Mouse (Mus musculus) liver, adult 2 months (tissue): ENCODE data around the gene Gpr15. TPM values are rescaled to one million over a fixed set of nuclear protein-coding genes. Genes with fewer than 3 reads are reported as not detected.

ENCODE experiments used
- DNase-seq: peaks from one replicate; pipeline ENCODE4 v3.0.0-alpha.2; 2011; ENCODE audit warnings: low read depth, low spot score; ENCODE audit errors: extremely low read depth
- H3K27ac ChIP-seq: fragments of 200-500 bp; replicated peaks from 2 replicates; pipeline ENCODE4 v1.5.1; 2012; ENCODE audit warnings: low read depth, mild to moderate bottlenecking, control low read depth, inconsistent platforms, low read length; ENCODE audit not compliant: insufficient read depth
- H3K27me3 ChIP-seq: fragments of 200-500 bp; 2 replicates; pipeline ENCODE4 v1.6.1; 2012; ENCODE audit warnings: mild to moderate bottlenecking, moderate library complexity, low read length, inconsistent platforms; ENCODE audit not compliant: control insufficient read depth, insufficient read depth
- H3K36me3 ChIP-seq: fragments of 200-500 bp; 2 replicates; pipeline ENCODE4 v1.6.1; 2012; ENCODE audit warnings: low read length, inconsistent platforms; ENCODE audit not compliant: control insufficient read depth, insufficient read depth
- H3K4me1 ChIP-seq: fragments of 200-500 bp; 2 replicates; pipeline ENCODE4 v1.6.1; 2011; ENCODE audit warnings: low read length; ENCODE audit not compliant: control insufficient read depth, insufficient read depth
- H3K4me3 ChIP-seq: fragments of 200-500 bp; 2 replicates; pipeline ENCODE4 v1.5.1; 2011; ENCODE audit warnings: low read depth, mild to moderate bottlenecking, control low read depth, low read length, moderate library complexity; ENCODE audit not compliant: insufficient read depth
- H3K79me2 ChIP-seq: fragments of 200-500 bp; 2 replicates; pipeline ENCODE4 v1.6.1; 2012; ENCODE audit warnings: inconsistent platforms, mild to moderate bottlenecking, low read length, moderate library complexity; ENCODE audit not compliant: control insufficient read depth, insufficient read depth
- H3K9ac ChIP-seq: fragments of 200-500 bp; 2 replicates; pipeline ENCODE4 v1.6.1; 2012; ENCODE audit warnings: low read depth, mild to moderate bottlenecking, control low read depth, inconsistent platforms, low read length
- CTCF ChIP-seq: fragments of 200-500 bp; IDR thresholded peaks from 2 replicates; pipeline ENCODE4 v1.5.1; 2011; ENCODE audit warnings: low read depth, low read length, control low read depth
- POLR2A ChIP-seq: fragments of 200-500 bp; IDR thresholded peaks from 2 replicates; pipeline ENCODE4 v1.6.1; 2011; ENCODE audit warnings: low read length, control low read depth; ENCODE audit not compliant: insufficient read depth; ENCODE audit errors: extremely low read depth
- WGBS: fragments of 180-500 bp; shearing (Covaris S2); methylation state at CpG from one replicate; pipeline ENCODE4 v1.1.7; 2018; 5-methylcytosine and 5-hydroxymethylcytosine counted together
- polyA plus RNA-seq: library from polyadenylated mRNA; depleted of rRNA; stranded (reverse); fragments of >200 nt; gene quantifications from 2 replicates; pipeline ENCODE4 v1.2.3, GENCODE M21; 2012
- total RNA-seq: library from RNA; depleted of rRNA; stranded (reverse); fragments of >200 nt; gene quantifications from 2 replicates; pipeline ENCODE4 v1.2.3, GENCODE M21; 2014

Gpr15 gene
- total and polyA plus RNA-seq, 2 experiments = 0.10 TPM; not detected in 1

DNA sequence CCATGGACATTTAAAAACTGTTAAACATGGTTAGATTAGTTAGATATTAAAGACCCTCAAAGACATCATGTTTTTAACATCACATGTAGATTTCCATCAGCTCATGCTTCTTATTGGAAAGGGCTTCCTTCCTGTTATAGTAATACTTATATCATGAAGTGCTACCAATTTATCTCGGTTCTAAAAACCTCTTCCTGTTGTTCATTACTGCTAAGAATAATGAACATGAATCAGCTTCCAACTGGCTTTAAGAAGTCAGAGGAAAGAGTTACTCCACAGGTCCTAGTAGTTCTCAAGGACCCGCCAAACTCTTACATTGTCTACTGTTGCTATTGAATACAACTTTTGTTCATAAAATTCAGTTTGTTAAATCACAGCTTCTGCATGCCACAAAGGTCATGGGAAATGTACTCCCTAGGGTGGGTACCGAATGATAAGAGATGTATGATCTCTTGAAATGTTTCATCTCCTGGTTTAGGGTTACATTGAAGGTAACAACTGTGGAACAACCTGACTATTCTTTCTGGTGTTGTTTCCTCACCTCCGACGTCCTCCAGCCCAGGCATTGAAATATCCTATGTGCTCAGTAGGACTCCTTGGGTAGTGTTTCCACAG lies 29.2 kb downstream of the Gpr15 start:
- Histone ChIP-seq H3K4me1 (no peaks in the 10 kb centered on the region), H3K27me3 (no peaks in the 10 kb centered on the region), H3K36me3 (no peaks in the 10 kb centered on the region), H3K4me3 (no peak overlapping the region), H3K27ac (no peak overlapping the region), H3K9ac (no peak overlapping the region), H3K79me2 (no peaks in the 10 kb centered on the region)
- 76% methylated on average over 5 of the region's 5 CpGs for WGBS
- TF ChIP-seq POLR2A (no peak), CTCF (no peak)
- DNase-seq = no peak

DNA sequence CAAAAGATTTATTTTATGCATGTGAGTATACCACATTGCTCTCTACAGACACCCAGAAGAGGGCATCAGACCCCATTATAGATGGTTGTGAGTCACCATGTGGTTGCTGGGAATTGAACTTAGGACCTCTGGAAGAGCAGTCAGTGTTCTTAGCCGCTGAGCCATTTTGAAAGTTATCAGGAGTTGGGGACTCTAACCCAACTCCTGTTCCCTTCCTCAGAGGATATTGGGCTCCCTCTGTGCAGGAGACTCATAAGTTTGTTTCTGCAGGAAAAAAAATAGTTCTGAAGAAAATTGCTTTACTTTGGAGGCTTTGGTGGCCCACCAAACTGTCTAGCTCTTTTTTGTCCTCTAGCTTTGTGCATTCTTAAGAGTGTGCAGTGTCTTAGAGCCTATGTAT lies 30.3 kb downstream of the Gpr15 start:
- Histone ChIP-seq H3K27me3 (no peaks in the 10 kb centered on the region), H3K9ac (no peak overlapping the region), H3K36me3 (no peaks in the 10 kb centered on the region), H3K79me2 (no peaks in the 10 kb centered on the region), H3K4me1 (no peaks in the 10 kb centered on the region), H3K27ac (no peak overlapping the region), H3K4me3 (no peak overlapping the region)
- 93% methylated on average over 1 of the region's 1 CpGs for WGBS
- DNase-seq = no peak
- no peak for TF ChIP-seq CTCF
- TF ChIP-seq POLR2A = no peak

- Histone ChIP-seq H3K4me1 (no peaks in the 10 kb centered on the region), H3K9ac (no peak overlapping the region), H3K27me3 (no peaks in the 10 kb centered on the region), H3K27ac (no peak overlapping the region), H3K79me2 (no peaks in the 10 kb centered on the region), H3K4me3 (peak overlapping the region; percentile 33; the same call in 1 of the 2 replicates), H3K36me3 (peaks cover 8% of the 10 kb centered on the region)
- WGBS = 74% methylated on average over 20 of the region's 20 CpGs
- DNase-seq = no peak
- no peak for TF ChIP-seq POLR2A
- no peak for TF ChIP-seq CTCF
These were observed 33.0 kb downstream of the Gpr15 start for GRCm38 (mm10) chr16:58685548-58686537.

DNA sequence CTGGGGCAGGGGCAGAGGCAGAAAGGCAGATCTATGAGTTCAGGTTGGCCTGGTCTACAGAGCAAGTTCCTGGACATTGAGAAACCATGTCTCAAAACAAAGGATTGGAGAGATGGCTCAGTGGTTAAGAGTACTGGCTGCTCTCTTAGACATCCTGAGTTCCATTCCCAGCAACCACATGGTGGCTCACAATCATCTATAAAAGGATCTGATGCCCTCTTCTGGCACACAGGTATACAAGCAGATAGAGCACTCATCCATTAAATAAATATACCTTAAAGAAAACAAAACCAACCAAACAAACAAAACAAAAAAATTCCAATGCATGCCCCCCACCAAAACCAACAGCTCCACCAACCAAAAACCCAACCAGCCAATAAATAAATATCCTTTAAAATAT lies 34.3 kb downstream of the Gpr15 start:
- H3K9ac ChIP-seq = no peak overlapping the region
- DNase-seq = peak; percentile 44
- H3K27me3 ChIP-seq = no peaks in the 10 kb centered on the region
- H3K4me1 ChIP-seq = no peaks in the 10 kb centered on the region
- H3K79me2 ChIP-seq = no peaks in the 10 kb centered on the region
- no peak for TF ChIP-seq POLR2A
- TF ChIP-seq CTCF = no peak
- no peak overlapping the region for H3K27ac ChIP-seq
- H3K36me3 ChIP-seq = peaks cover 12% of the 10 kb centered on the region
- H3K4me3 ChIP-seq = no peak overlapping the region

GRCm38 (mm10) chr16:58683911-58684310 lies 35.0 kb downstream of the Gpr15 start:
- no peak for TF ChIP-seq POLR2A
- TF ChIP-seq CTCF = no peak
- no peaks in the 10 kb centered on the region for H3K27me3 ChIP-seq
- H3K27ac ChIP-seq = no peak overlapping the region
- no peaks in the 10 kb centered on the region for H3K4me1 ChIP-seq
- WGBS = 91% methylated on average over 4 of the region's 4 CpGs
- H3K36me3 ChIP-seq = peaks cover 14% of the 10 kb centered on the region
- no peaks in the 10 kb centered on the region for H3K79me2 ChIP-seq
- H3K4me3 ChIP-seq = no peak overlapping the region
- DNase-seq = no peak
- H3K9ac ChIP-seq = no peak overlapping the region
